Mouse (Mus musculus) ES-E14 (cell line): ENCODE results near the gene Lrrc61. TPM values are rescaled to one million over a fixed set of nuclear protein-coding genes. Genes with fewer than 3 reads are reported as not detected.

Experiments used
- DNase-seq: peaks from one replicate; pipeline ENCODE4 v3.0.0-alpha.2; 2013; ENCODE audit warnings: low read depth, low spot score
- H3K27ac ChIP-seq: 2 replicates; pipeline ENCODE4 v1.5.1; 2012; ENCODE audit warnings: low read depth, mild to moderate bottlenecking, low read length, moderate library complexity, mixed read lengths; ENCODE audit not compliant: poor library complexity, insufficient read depth, severe bottlenecking
- H3K36me3 ChIP-seq: 2 replicates; pipeline ENCODE4 v1.6.1; 2012; ENCODE audit warnings: mild to moderate bottlenecking, low read length, moderate library complexity, mixed read lengths; ENCODE audit not compliant: control insufficient read depth, poor library complexity, insufficient read depth, severe bottlenecking
- H3K4me1 ChIP-seq, 2 experiments: fragments of 150-350 bp in 1 of 2; sonication (generic) in 1 of 2; 2 replicates each; pipeline ENCODE4 v1.6.1; 2012; ENCODE audit warnings: low read length in 2 of 2, mild to moderate bottlenecking in 1 of 2, mixed read lengths in 1 of 2; ENCODE audit not compliant: control insufficient read depth in 2 of 2, insufficient read depth in 2 of 2, poor library complexity in 1 of 2
- H3K4me3 ChIP-seq, 2 experiments: fragments of 150-350 bp in 1 of 2; sonication (generic) in 1 of 2; 2 replicates each; pipeline ENCODE4 v1.5.1; 2012; ENCODE audit warnings: low read length in 2 of 2, low read depth in 1 of 2, mild to moderate bottlenecking in 1 of 2, mixed read lengths in 1 of 2; ENCODE audit not compliant: insufficient read depth in 1 of 2, poor library complexity in 1 of 2, severe bottlenecking in 1 of 2
- H3K9ac ChIP-seq: 2 replicates; pipeline ENCODE4 v1.6.1; 2012; ENCODE audit warnings: low read depth, mild to moderate bottlenecking, low read length, mixed read lengths; ENCODE audit not compliant: poor library complexity, insufficient read depth, severe bottlenecking
- H3K9me3 ChIP-seq: fragments of 150-350 bp; sonication (generic); 2 replicates; pipeline ENCODE4 v1.6.1; 2012; ENCODE audit warnings: low read depth, mild to moderate bottlenecking, low read length; ENCODE audit not compliant: control insufficient read depth, insufficient read depth
- CHD2 ChIP-seq: IDR thresholded peaks from 2 replicates; pipeline ENCODE4 v1.6.1; 2014; ENCODE audit warnings: mild to moderate bottlenecking, low read depth, low read length, inconsistent platforms
- HCFC1 ChIP-seq: IDR thresholded peaks from 2 replicates; pipeline ENCODE4 v1.6.1; 2012; ENCODE audit warnings: low read length, inconsistent platforms, borderline replicate concordance; ENCODE audit not compliant: insufficient read depth
- MAFK ChIP-seq: IDR thresholded peaks from 2 replicates; pipeline ENCODE4 v1.6.1; 2014; ENCODE audit warnings: mild to moderate bottlenecking, low read depth, low read length, inconsistent platforms; ENCODE audit not compliant: insufficient read depth
- ZC3H11A ChIP-seq: IDR thresholded peaks from 2 replicates; pipeline ENCODE4 v1.6.1; 2012; ENCODE audit warnings: low read depth, mild to moderate bottlenecking, inconsistent platforms, low read length, borderline replicate concordance
- ZNF384 ChIP-seq: IDR thresholded peaks from 2 replicates; pipeline ENCODE4 v1.6.1; 2012; ENCODE audit warnings: low read depth, low read length, inconsistent platforms
- in situ Hi-C, 2 experiments: fragments of 600-800 bp; cut with MboI; formaldehyde crosslinking; loops; one replicate each; pipeline ENCODE4 v1.15.1; 2025; ENCODE audit warnings: low sequenced_read_pairs in 2 of 2, inconsistent platforms in 1 of 2; ENCODE audit not compliant: unreplicated experiment in 2 of 2
- total RNA-seq: library from RNA; depleted of rRNA; stranded (reverse); fragments of 300-350 nt; gene quantifications from 2 replicates; pipeline ENCODE4 v1.2.3, GENCODE M21; 2012

The Lrrc61 gene
- total RNA-seq, 1 experiment: 2.0 TPM

GRCm38 (mm10) chr6:48565693-48566310 is 11.2 kb downstream of the Lrrc61 start:
- Histone ChIP-seq H3K4me1 (no peaks in the 10 kb centered on the region), H3K9ac (no peak overlapping the region), H3K4me3 (no peak overlapping the region), H3K36me3 (no peaks in the 10 kb centered on the region), H3K9me3 (no peaks in the 10 kb centered on the region), H3K27ac (no peak overlapping the region)
- no peak for DNase-seq
- in situ Hi-C loops: no loop called here
- TF ChIP-seq ZNF384: no peak

DNA sequence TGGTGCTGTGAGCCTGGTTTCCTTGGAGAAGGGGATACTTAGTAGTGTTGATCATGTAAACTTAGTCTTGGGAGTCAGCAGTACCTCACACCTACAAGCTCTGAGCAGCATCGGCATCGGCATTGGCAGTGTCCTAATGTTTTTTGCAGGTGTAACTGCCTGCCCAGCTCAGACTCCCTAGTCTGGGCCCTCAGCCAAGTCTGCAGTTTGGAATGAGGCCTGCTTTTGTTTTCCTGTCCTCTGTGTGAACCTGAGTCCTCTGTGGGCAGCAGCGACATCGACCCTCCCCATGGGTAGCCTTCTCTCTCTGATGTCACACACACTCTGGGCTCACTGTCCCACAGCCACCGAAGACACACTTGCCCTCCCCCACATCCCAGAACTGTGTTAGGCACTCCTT is 11.7 kb downstream of the Lrrc61 start:
- no peak for DNase-seq
- no peak for TF ChIP-seq ZNF384
- TF ChIP-seq ZC3H11A: no peak
- TF ChIP-seq CHD2: no peak
- Histone ChIP-seq H3K4me1 (no peaks in the 10 kb centered on the region), H3K9ac (no peak overlapping the region), H3K9me3 (no peaks in the 10 kb centered on the region), H3K27ac (no peak overlapping the region; the same call in 1 of the 2 replicates), H3K4me3 (no peak overlapping the region), H3K36me3 (no peaks in the 10 kb centered on the region)
- in situ Hi-C loops: no loop called here

GRCm38 (mm10) chr6:48568036-48568984 is 13.7 kb downstream of the Lrrc61 start:
- no peak for TF ChIP-seq ZNF384
- TF ChIP-seq MAFK: no peak
- TF ChIP-seq ZC3H11A: no peak
- TF ChIP-seq HCFC1: no peak
- no peak for TF ChIP-seq CHD2
- DNase-seq: no peak
- H3K27ac ChIP-seq: no peak overlapping the region
- H3K4me3 ChIP-seq: no peak overlapping the region
- H3K9me3 ChIP-seq: no peaks in the 10 kb centered on the region
- H3K36me3 ChIP-seq: no peaks in the 10 kb centered on the region
- H3K4me1 ChIP-seq: no peaks in the 10 kb centered on the region
- H3K9ac ChIP-seq: no peak overlapping the region
- in situ Hi-C loops: no loop called here

GRCm38 (mm10) chr6:48569065-48569807 is 14.6 kb downstream of the Lrrc61 start:
- in situ Hi-C loops: no loop called here
- DNase-seq: no peak
- Histone ChIP-seq H3K4me3 (no peak overlapping the region), H3K4me1 (no peaks in the 10 kb centered on the region), H3K27ac (no peak overlapping the region), H3K9ac (no peak overlapping the region), H3K9me3 (no peaks in the 10 kb centered on the region), H3K36me3 (no peaks in the 10 kb centered on the region)
- TF ChIP-seq ZNF384: no peak
- TF ChIP-seq HCFC1: no peak
- no peak for TF ChIP-seq MAFK
- TF ChIP-seq ZC3H11A: no peak
- TF ChIP-seq CHD2: no peak
